Mouse (Mus musculus) telencephalon, adult 2 months (tissue): Measurements from ENCODE around the gene Tvp23b.
A peak's percentile ranks its signal among the peaks of the same experiment; 100 is the strongest.

Experiments used
- DNase-seq: peaks from one replicate; pipeline ENCODE4 v3.0.0-alpha.2; 2011; ENCODE audit warnings: low read depth, low spot score

The Tvp23b gene

GRCm38 (mm10) chr11:62879220-62880048 is at the start of gene Tvp23b:
Gene Tvp23b, plus strand, starts transcription at chr11:62879455.
- peak; percentile 95 for DNase-seq

GRCm38 (mm10) chr11:62830387-62830786 is 48.9 kb upstream of the Tvp23b start:
- no peak for DNase-seq

GRCm38 (mm10) chr11:62831906-62832305 is 47.3 kb upstream of the Tvp23b start:
- no peak for DNase-seq

GRCm38 (mm10) chr11:62844562-62844961 is 34.7 kb upstream of the Tvp23b start:
- no peak for DNase-seq

- DNase-seq = no peak
These were observed 33.5 kb upstream of the Tvp23b start for GRCm38 (mm10) chr11:62845730-62846129.

- DNase-seq = peak; percentile 68
These were observed 32.1 kb upstream of the Tvp23b start, which contains the start of gene Fbxw10 for GRCm38 (mm10) chr11:62846961-62847654. Gene Fbxw10, plus strand, starts transcription at chr11:62847069.

- DNase-seq = no peak
These were observed 31.5 kb upstream of the Tvp23b start for GRCm38 (mm10) chr11:62847655-62848191.

GRCm38 (mm10) chr11:62848301-62848700 is 31.0 kb upstream of the Tvp23b start:
- no peak for DNase-seq

GRCm38 (mm10) chr11:62851199-62851598 is 28.1 kb upstream of the Tvp23b start:
- no peak for DNase-seq

GRCm38 (mm10) chr11:62853334-62853733 is 25.9 kb upstream of the Tvp23b start:
- DNase-seq = no peak

- no peak for DNase-seq
These were observed 13.7 kb upstream of the Tvp23b start for GRCm38 (mm10) chr11:62865562-62865961.

- no peak for DNase-seq
These were observed 12.6 kb upstream of the Tvp23b start for GRCm38 (mm10) chr11:62866685-62867084.

- DNase-seq = peak; percentile 13
These were observed 10.1 kb upstream of the Tvp23b start for GRCm38 (mm10) chr11:62869201-62869600.

GRCm38 (mm10) chr11:62869715-62870371 is 9.4 kb upstream of the Tvp23b start:
- DNase-seq = no peak

- DNase-seq = no peak
These were observed 5.8 kb upstream of the Tvp23b start for GRCm38 (mm10) chr11:62873479-62873878.

- no peak for DNase-seq
These were observed 3.6 kb upstream of the Tvp23b start for GRCm38 (mm10) chr11:62875696-62876095.

- no peak for DNase-seq
These were observed 2.8 kb upstream of the Tvp23b start for GRCm38 (mm10) chr11:62876445-62876844.

- DNase-seq = no peak
These were observed 1.9 kb upstream of the Tvp23b start for GRCm38 (mm10) chr11:62877391-62877790.

GRCm38 (mm10) chr11:62878728-62879127 is 527 bp upstream of the Tvp23b start:
- peak; percentile 10 for DNase-seq

- no peak for DNase-seq
These were observed 4.2 kb downstream of the Tvp23b start for GRCm38 (mm10) chr11:62883407-62883806.

GRCm38 (mm10) chr11:62885323-62885722 is 6.1 kb downstream of the Tvp23b start:
- DNase-seq = no peak

- DNase-seq = no peak
These were observed 11.5 kb downstream of the Tvp23b start for GRCm38 (mm10) chr11:62890796-62891195.
